Mouse (Mus musculus) right cerebral cortex, postnatal 25 days (tissue): ENCODE results near the gene Odf3l2.

ENCODE experiments used
- DNase-seq: peaks from one replicate; pipeline ENCODE4 v3.0.0; 2022

Gene Odf3l2

GRCm38 (mm10) chr10:79670071-79670888 lies 24.7 kb upstream of the Odf3l2 start:
- DNase-seq, result no peak

- peak; percentile 86 for DNase-seq
Observed at GRCm38 (mm10) chr10:79669576-79670057, 24.1 kb upstream of the Odf3l2 start.

GRCm38 (mm10) chr10:79668771-79669575 lies 23.4 kb upstream of the Odf3l2 start, which contains the start of gene Tpgs1:
Gene Tpgs1 (plus strand): TSS chr10:79669369.
- peak; percentile 89 for DNase-seq

- DNase-seq, result no peak
Observed at GRCm38 (mm10) chr10:79668076-79668475, 22.5 kb upstream of the Odf3l2 start.

- DNase-seq, result no peak
Observed at GRCm38 (mm10) chr10:79666493-79666892, 21.0 kb upstream of the Odf3l2 start.

GRCm38 (mm10) chr10:79665051-79665450 lies 19.5 kb upstream of the Odf3l2 start:
- no peak for DNase-seq

GRCm38 (mm10) chr10:79664131-79664665 lies 18.7 kb upstream of the Odf3l2 start, which contains the start of gene Madcam1:
Gene Madcam1 (plus strand): TSS chr10:79664559.
- peak; percentile 50 for DNase-seq

GRCm38 (mm10) chr10:79661861-79662260 lies 16.3 kb upstream of the Odf3l2 start:
- no peak for DNase-seq

- DNase-seq, result no peak
Observed at GRCm38 (mm10) chr10:79660298-79660697, 14.8 kb upstream of the Odf3l2 start.

GRCm38 (mm10) chr10:79658829-79659228 lies 13.3 kb upstream of the Odf3l2 start:
- DNase-seq, result no peak

- DNase-seq, result peak; percentile 38
Observed at GRCm38 (mm10) chr10:79654946-79655395, 9.4 kb upstream of the Odf3l2 start.

- DNase-seq, result no peak
Observed at GRCm38 (mm10) chr10:79652789-79653188, 7.3 kb upstream of the Odf3l2 start.

- DNase-seq, result peak; percentile 71
Observed at GRCm38 (mm10) chr10:79649070-79649751, 3.7 kb upstream of the Odf3l2 start.

GRCm38 (mm10) chr10:79638486-79639204 lies 6.9 kb downstream of the Odf3l2 start:
- DNase-seq, result peak; percentile 65

GRCm38 (mm10) chr10:79637128-79638110 lies 8.1 kb downstream of the Odf3l2 start, which contains the start of gene Shc2:
Gene Shc2 (minus strand): TSS chr10:79637918.
- DNase-seq, result peak; percentile 88

GRCm38 (mm10) chr10:79636287-79636686 lies 9.3 kb downstream of the Odf3l2 start:
- no peak for DNase-seq

- DNase-seq, result no peak
Observed at GRCm38 (mm10) chr10:79633006-79633777, 12.3 kb downstream of the Odf3l2 start.

GRCm38 (mm10) chr10:79631432-79631831 lies 14.1 kb downstream of the Odf3l2 start:
- no peak for DNase-seq

- DNase-seq, result no peak
Observed at GRCm38 (mm10) chr10:79628377-79628776, 17.2 kb downstream of the Odf3l2 start.

- DNase-seq, result no peak
Observed at GRCm38 (mm10) chr10:79626156-79626555, 19.4 kb downstream of the Odf3l2 start.
